Mouse (Mus musculus): Measurements from ENCODE around the gene Rps27rt. TPM values are rescaled to one million over a fixed set of nuclear protein-coding genes. Genes with fewer than 3 reads are reported as not detected.
"Not testable (repeated sequence)": the region's sequence is repeated elsewhere in the genome, so short reads cannot be mapped to it uniquely, and the experiment has no call there.

Gene Rps27rt
- 10 to 100 TPM; 16.5 to 29.7 TPM for total RNA-seq (2021)
- long read RNA-seq, experiment 1, transcript Rps27rt-201 (1 exons, 374 nt): major isoform, 20 of 20 reads
- long read RNA-seq, experiment 1, partial matches to known transcripts: 0 of 20 reads
- long read RNA-seq, experiment 1, other reads (novel, unspliced or antisense): 0 of 20 reads
- long read RNA-seq, experiment 2, transcript Rps27rt-201 (1 exons, 374 nt): major isoform, 24 of 24 reads
- long read RNA-seq, experiment 2, partial matches to known transcripts: 0 of 24 reads
- long read RNA-seq, experiment 2, other reads (novel, unspliced or antisense): 0 of 24 reads

GRCm38 (mm10) chr9:114982689-114983360 is at the start of gene Rps27rt:
Gene Rps27rt (minus strand): TSS chr9:114982739.
- intact Hi-C loops (cut with DNase I): no loop called here

DNA sequence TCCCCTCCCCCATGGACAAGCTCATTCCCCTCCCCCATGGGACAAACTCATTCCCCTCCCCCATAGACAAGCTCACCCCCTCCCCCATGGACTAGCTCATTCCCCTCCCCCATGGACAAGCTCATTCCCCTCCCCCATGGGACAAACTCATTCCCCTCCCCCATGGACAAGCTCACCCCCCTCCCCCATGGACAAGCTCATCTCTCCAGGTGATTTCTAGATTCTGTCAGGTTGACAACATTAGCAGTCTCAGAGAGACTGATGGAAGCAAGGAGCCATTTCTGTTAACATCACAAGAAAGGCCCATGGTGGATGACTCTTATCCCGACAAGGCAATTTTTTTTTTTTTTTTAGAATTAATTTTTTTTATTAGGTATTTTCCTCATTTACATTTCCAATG is 48.5 kb upstream of the Rps27rt start:
- intact Hi-C loops (cut with DNase I); DNase-seq (ENCODE audit: low spot score in 2 of 2): not testable (repeated sequence)

More at GRCm38 (mm10) chr9:114982689-114983360, at the start of gene Rps27rt:
- peak in 1 of 2 experiments; percentile 37 for DNase-seq (ENCODE audit: low spot score in 2 of 2)

DNA sequence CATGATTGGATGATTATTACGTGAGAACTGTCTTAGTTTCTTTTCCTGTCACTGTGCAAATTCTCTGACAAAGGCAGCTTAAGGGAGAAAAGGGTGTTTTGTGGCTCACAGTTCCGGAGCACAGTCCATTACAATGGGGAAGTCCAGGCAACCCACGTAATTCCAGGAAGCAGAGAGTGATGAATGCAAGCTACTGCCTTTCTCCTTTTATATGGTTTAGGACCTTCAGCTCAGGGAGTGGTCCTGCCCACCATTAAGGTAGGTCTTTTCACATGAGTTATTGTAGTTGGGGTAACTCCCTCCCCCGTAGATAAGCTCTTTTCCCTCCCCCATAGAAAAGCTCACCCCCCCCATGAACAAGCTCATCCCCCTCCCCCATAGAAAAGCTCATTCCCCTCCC is 48.0 kb upstream of the Rps27rt start:
- DNase-seq (ENCODE audit: low spot score in 2 of 2): no peak
- intact Hi-C loops (cut with DNase I): no loop called here

- intact Hi-C loops (cut with DNase I): no loop called here
- no peak for DNase-seq (ENCODE audit: low spot score in 2 of 2)
Observed at GRCm38 (mm10) chr9:115029307-115029706, 46.8 kb upstream of the Rps27rt start.

- intact Hi-C loops (cut with DNase I): no loop called here
Observed at GRCm38 (mm10) chr9:115023708-115024383, 41.3 kb upstream of the Rps27rt start.

DNA sequence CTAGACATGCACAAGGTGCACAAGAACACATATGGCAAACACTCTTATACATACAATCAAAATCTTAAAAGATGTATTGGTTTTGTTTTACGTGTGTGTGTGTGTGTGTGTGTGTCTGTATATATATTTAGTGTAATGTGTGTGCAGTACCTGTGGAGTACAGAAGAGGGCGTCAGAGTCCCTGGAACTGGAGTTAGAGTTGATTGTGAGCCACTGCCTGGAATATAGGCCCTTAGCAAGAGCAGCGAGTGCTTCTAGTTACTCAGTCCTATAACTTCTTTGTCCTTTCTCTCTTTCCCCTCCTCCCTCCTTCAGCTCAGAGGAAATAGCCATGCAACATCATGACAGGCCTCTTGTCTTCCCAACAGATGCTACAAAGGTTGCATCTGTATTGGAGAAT is 40.6 kb upstream of the Rps27rt start:
- DNase-seq (ENCODE audit: low spot score in 2 of 2): peak in 1 of 2 experiments; percentile 58
- intact Hi-C loops (cut with DNase I): no loop called here

More at GRCm38 (mm10) chr9:115023708-115024383, 41.3 kb upstream of the Rps27rt start:
- DNase-seq (ENCODE audit: low spot score in 2 of 2): peak; percentile 58 to 87

GRCm38 (mm10) chr9:115021419-115021818 is 38.9 kb upstream of the Rps27rt start:
- intact Hi-C loops (cut with DNase I): no loop called here
- DNase-seq (ENCODE audit: low spot score in 2 of 2): no peak

DNA sequence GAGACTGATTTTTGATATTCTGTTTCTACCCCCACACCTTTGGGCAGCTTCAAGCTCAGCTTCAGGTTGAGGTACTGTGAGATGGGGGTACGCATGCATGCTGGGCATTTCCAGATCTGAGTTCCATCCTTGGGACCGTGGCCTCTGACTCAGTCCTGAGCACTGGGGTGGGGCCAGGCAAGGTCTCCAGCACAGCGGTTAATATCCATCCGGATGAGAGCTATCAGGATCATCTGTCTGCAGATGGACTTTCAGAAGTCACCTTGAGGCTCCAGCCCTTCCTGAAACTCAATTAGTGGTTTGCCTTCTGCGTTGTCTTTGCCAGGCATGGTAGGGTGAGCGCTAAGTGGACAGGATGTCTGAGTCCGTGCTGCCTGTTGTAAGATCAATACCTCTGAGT is 37.6 kb upstream of the Rps27rt start:
- DNase-seq (ENCODE audit: low spot score in 2 of 2): no peak
- intact Hi-C loops (cut with DNase I): no loop called here

- intact Hi-C loops (cut with DNase I): no loop called here
- DNase-seq (ENCODE audit: low spot score in 2 of 2): no peak
Observed at GRCm38 (mm10) chr9:115012367-115012766, 29.8 kb upstream of the Rps27rt start.

DNA sequence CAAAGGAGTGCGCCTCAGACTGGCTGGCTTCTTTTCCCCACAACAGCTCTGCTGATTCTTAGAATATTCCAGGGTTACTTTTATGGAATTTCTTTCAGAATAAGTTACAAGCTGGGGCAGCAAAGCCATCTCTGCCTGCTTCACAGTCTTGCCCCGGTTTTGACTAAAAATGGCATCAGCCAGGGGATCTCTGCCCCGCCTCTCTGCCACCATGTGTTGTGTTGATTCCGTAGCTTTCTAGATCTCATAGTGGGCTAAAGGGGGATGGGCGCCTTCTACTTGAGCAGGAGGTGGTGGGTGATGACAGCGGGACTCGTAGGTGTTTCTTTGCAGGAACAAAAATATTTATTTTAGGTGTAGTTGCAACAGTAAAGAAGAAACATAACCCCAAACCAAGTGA is 25.7 kb upstream of the Rps27rt start:
- peak; percentile 51 to 69 for DNase-seq (ENCODE audit: low spot score in 2 of 2)
- intact Hi-C loops (cut with DNase I): no loop called here

DNA sequence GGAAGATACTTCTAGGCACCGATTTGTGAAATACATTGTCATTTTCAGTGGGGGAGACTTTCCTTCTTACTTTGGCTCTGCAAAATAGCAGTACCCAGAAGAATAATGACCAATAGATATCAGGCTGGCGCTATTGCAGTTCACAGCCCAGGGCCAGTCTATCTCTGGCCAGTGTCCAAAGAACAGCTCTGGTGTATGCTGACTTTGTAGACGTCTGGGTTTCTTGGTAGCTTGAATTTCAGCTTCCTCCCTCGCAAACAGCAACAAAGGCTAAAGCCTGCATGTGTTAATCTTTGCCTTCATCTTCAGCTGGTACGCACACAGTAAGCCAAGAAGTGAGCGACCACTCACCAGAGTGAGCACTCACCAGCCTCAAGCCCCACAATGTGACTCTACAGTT is 25.2 kb upstream of the Rps27rt start:
- intact Hi-C loops (cut with DNase I): no loop called here
- DNase-seq (ENCODE audit: low spot score in 2 of 2): no peak

GRCm38 (mm10) chr9:115005446-115005845 is 22.9 kb upstream of the Rps27rt start:
- intact Hi-C loops (cut with DNase I): no loop called here
- DNase-seq (ENCODE audit: low spot score in 2 of 2): no peak

DNA sequence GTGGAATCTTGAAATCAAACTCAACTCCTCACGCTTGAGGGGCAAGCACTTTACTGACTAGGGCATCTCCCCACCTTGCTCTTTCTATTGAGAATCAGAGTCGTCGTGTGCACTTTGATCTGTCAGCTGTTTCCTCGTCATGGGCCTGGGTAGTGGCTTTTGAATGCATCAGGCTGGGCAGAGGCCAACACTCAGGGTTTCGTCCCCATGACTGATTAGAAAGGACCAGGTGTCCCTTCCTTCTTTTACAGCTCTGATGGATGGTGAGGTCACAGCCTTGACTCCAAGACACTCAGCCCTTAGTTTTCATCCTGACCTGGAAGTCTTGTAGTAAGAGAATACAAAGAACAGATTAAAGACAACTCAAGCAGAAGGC is 17.2 kb upstream of the Rps27rt start:
- no peak for DNase-seq (ENCODE audit: low spot score in 2 of 2)
- intact Hi-C loops (cut with DNase I): no loop called here

GRCm38 (mm10) chr9:114999010-114999770 is 16.7 kb upstream of the Rps27rt start:
- intact Hi-C loops (cut with DNase I): no loop called here
- no peak for DNase-seq (ENCODE audit: low spot score in 2 of 2)

DNA sequence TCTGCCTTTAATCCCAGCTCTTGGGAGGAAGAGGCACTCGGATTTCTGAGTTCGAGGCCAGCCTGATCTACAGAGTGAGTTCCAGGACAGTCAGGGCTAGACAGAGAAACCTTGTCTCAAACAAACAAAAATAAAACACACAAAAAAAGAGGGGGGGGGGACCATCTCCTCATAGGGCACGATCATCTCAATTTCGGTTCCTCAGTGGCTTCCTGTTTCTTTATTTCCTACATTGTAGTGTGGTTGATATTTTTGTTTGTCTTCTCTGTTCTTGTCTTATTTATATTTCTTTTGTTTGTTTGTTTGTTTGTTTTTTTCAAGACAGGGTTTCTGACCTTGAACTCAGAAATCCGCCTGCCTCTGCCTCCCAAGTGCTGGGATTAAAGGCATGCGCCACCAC is 13.9 kb upstream of the Rps27rt start:
- intact Hi-C loops (cut with DNase I): no loop called here
- DNase-seq (ENCODE audit: low spot score in 2 of 2): no peak

DNA sequence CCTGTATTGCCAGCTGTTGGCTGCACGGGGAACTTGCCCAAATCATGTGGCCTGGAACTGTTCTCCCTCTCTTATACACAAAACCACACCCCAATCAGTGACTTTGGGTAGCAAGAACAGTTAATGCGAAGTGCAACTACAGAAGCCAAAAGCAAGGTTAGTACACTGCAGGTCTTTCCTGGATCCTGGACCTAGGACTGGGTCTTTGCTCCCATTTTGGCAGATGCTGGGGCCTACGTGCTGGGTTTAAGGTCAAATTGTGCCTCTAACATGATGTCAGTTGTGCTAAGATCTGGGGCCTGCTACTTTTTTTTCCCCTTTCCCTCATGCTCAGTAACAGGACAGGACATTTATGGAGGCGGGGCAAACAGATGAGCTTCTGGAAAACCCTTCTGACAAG is 13.2 kb upstream of the Rps27rt start:
- intact Hi-C loops (cut with DNase I): no loop called here
- DNase-seq (ENCODE audit: low spot score in 2 of 2): no peak

DNA sequence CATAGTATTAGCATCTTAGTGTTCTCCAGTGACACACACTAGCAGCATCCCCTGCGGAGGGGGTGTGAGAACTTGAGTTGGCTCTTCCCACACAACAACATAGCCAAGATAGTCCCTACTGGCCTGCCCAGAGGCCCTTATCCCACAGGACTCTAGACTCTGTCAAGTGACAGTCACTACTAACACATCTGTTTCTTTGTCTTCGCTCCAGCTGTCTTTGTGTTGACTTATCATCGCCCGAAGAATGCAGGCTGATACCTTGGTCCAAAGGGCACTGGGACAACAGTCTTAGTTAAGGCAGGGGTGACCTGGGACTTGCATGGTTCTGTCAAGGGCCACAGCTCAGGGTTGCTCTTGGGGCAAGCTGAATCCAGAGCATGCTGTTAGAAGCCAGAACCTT is 12.7 kb upstream of the Rps27rt start:
- DNase-seq (ENCODE audit: low spot score in 2 of 2): no peak
- intact Hi-C loops (cut with DNase I): no loop called here

- DNase-seq (ENCODE audit: low spot score in 2 of 2): no peak
- intact Hi-C loops (cut with DNase I): no loop called here
Observed at GRCm38 (mm10) chr9:114992528-114992927, 10.0 kb upstream of the Rps27rt start.

DNA sequence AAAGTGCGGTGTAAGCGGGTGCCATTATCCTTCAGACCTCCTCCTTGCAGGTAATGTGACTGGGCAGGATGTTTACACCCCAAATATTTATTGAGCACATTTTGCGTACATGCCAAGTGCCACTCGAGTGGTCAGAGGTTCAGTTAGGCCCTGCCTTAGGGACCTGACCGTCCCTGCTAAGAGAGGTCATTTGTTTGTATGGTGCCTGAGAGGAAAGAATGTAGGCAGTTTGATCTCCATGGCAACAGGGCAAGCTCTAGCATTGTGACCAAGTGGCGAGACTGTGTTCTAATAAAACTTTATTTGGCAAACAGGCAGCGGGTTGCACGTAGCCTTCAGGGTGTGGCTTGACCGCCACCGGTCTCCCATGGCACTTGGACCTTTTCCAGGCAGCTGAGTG is 7.9 kb upstream of the Rps27rt start:
- intact Hi-C loops (cut with DNase I): no loop called here
- no peak for DNase-seq (ENCODE audit: low spot score in 2 of 2)
